ENCODE assay signal across 23 mouse cellular contexts in the genomic region with DNA sequence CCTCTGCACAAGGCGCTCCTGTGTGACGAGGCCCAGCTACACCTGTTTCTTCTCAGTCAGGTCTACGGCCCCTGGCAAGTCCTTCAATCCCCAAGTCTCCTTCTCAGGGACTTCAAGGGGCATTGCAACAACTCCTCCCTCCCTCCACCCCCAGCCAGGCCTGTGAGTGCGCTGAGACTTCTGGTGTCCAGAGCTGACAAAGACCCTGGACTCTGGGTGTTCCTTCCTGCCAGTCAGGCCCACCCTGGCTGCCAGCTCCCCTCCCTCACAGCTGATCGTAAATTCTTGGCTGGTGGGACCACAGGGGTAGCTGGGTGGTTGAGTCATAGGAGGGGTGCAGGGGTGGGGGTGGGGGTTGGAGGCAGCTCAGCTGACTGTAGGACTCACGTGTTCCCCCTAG. TPM values are rescaled to one million over a fixed set of nuclear protein-coding genes. Genes with fewer than 3 reads are reported as not detected.
A peak's percentile ranks its signal among the peaks of the same experiment; 100 is the strongest.
DNase-seq lines count a peak whose midpoint lies in the region; ATAC-seq lines count a peak whose summit lies in the region.
"Had no signal": no experiment of that assay in that cellular context is flagged by ENCODE, and none has a peak within 500 bp of the region (broad histone marks: within the 10 kb centered on the region; RNA-seq: fewer than 3 reads in every experiment).

No protein-coding gene starts in this region.

- 67% methylated on average over 6 of the region's 6 CpGs for WGBS in forebrain, embryonic 13.5 days
- 61% methylated on average over 6 of the region's 6 CpGs for WGBS in forebrain, embryonic 14.5 days
- WGBS in kidney, embryonic 16.5 days = 32% methylated on average over 6 of the region's 6 CpGs
- 46% methylated on average over 6 of the region's 6 CpGs for WGBS in neural tube, embryonic 12.5 days
- 45% methylated on average over 6 of the region's 6 CpGs for WGBS in neural tube, embryonic 15.5 days

- no peak overlapping the region for H3K4me2 ChIP-seq in forebrain, embryonic 13.5 days
- H3K4me2 ChIP-seq in forebrain, embryonic 14.5 days (ENCODE audit: low read length) = no peak overlapping the region
- H3K4me2 ChIP-seq in kidney, embryonic 16.5 days (replicated peaks; ENCODE audit: low read depth, low read length) = no peak overlapping the region
- no peak overlapping the region for H3K4me2 ChIP-seq in neural tube, embryonic 12.5 days (replicated peaks)
- no peak overlapping the region for H3K4me2 ChIP-seq in neural tube, embryonic 15.5 days
- H3K4me2 ChIP-seq: embryonic facial prominence, embryonic 15.5 days; limb, embryonic 15.5 days had no signal

- no peak overlapping the region for H3K4me3 ChIP-seq in forebrain, embryonic 13.5 days
- H3K4me3 ChIP-seq in forebrain, embryonic 14.5 days (ENCODE audit: low read depth, low read length) = no peak overlapping the region
- no peak overlapping the region for H3K4me3 ChIP-seq in kidney, embryonic 16.5 days (ENCODE audit: low read length)
- H3K4me3 ChIP-seq in neural tube, embryonic 12.5 days = no peak overlapping the region
- no peak overlapping the region for H3K4me3 ChIP-seq in neural tube, embryonic 15.5 days (replicated peaks)
- H3K4me3 ChIP-seq: embryonic facial prominence, embryonic 15.5 days; heart, adult 2 months; limb, embryonic 15.5 days had no signal

- no peak overlapping the region for H3K27ac ChIP-seq in forebrain, embryonic 13.5 days
- H3K27ac ChIP-seq in forebrain, embryonic 14.5 days (ENCODE audit: low read depth, low read length) = no peak overlapping the region
- H3K27ac ChIP-seq in kidney, embryonic 16.5 days (ENCODE audit: low read length) = no peak overlapping the region; the same call in 1 of the 2 replicates
- H3K27ac ChIP-seq in neural tube, embryonic 12.5 days = no peak overlapping the region
- H3K27ac ChIP-seq in neural tube, embryonic 15.5 days (replicated peaks) = no peak overlapping the region
- H3K27ac ChIP-seq: embryonic facial prominence, embryonic 15.5 days; heart, adult 2 months; hindbrain, postnatal 0 days had no signal

- DNase-seq in forebrain, embryonic 14.5 days (ENCODE audit: low spot score) = no peak
- DNase-seq in kidney, postnatal 14 days = no peak
- DNase-seq in gastrocnemius, postnatal 25 days = no peak
- DNase-seq: adrenal gland, postnatal 10 days; cerebellum, adult 11 months; cerebellum, postnatal 14 days; embryo, embryonic 11 days; forebrain, postnatal 0 days; heart, adult 2 months; heart, postnatal 10 days; lung, postnatal 10 days; right cerebral cortex, postnatal 25 days; thymus, postnatal 25 days had no signal

- no peaks in the 10 kb centered on the region for H3K9me3 ChIP-seq in forebrain, embryonic 13.5 days (replicated peaks)
- no peaks in the 10 kb centered on the region for H3K9me3 ChIP-seq in forebrain, embryonic 14.5 days (replicated peaks; ENCODE audit: control insufficient read depth, low read length)
- no peaks in the 10 kb centered on the region for H3K9me3 ChIP-seq in kidney, embryonic 16.5 days (ENCODE audit: low read length)
- H3K9me3 ChIP-seq in neural tube, embryonic 12.5 days = no peaks in the 10 kb centered on the region
- H3K9me3 ChIP-seq in neural tube, embryonic 15.5 days (replicated peaks) = no peaks in the 10 kb centered on the region
- H3K9me3 ChIP-seq: embryonic facial prominence, embryonic 15.5 days; limb, embryonic 15.5 days had no signal

- peaks cover 8% of the 10 kb centered on the region for H3K4me1 ChIP-seq in forebrain, embryonic 13.5 days
- peaks cover 4% of the 10 kb centered on the region; the same call in 1 of the 2 replicates for H3K4me1 ChIP-seq in forebrain, embryonic 14.5 days (ENCODE audit: control insufficient read depth, insufficient read depth, low read length)
- H3K4me1 ChIP-seq in kidney, embryonic 16.5 days (ENCODE audit: insufficient read depth, low read length) = peaks cover 9% of the 10 kb centered on the region
- H3K4me1 ChIP-seq in neural tube, embryonic 12.5 days = peaks cover 8% of the 10 kb centered on the region
- H3K4me1 ChIP-seq in neural tube, embryonic 15.5 days = peaks cover 17% of the 10 kb centered on the region

- no peak for ATAC-seq in forebrain, embryonic 13.5 days
- no peak for ATAC-seq in forebrain, embryonic 14.5 days
- ATAC-seq in kidney, embryonic 16.5 days (ENCODE audit: low FRiP score, low TSS enrichment) = no peak
- no peak; the same call in 1 of the 2 replicates for ATAC-seq in neural tube, embryonic 12.5 days (ENCODE audit: low FRiP score, low read depth)
- ATAC-seq in neural tube, embryonic 15.5 days (ENCODE audit: low FRiP score) = no peak
- ATAC-seq: forebrain, postnatal 0 days; hindbrain, postnatal 0 days had no signal

- H3K36me3 ChIP-seq in forebrain, embryonic 13.5 days (ENCODE audit: poor library complexity, severe bottlenecking) = peaks cover 13% of the 10 kb centered on the region; the same call in 1 of the 2 replicates
- peaks cover 12% of the 10 kb centered on the region; the same call in 1 of the 2 replicates for H3K36me3 ChIP-seq in forebrain, embryonic 14.5 days (ENCODE audit: control insufficient read depth, insufficient read depth, low read length)
- H3K36me3 ChIP-seq in kidney, embryonic 16.5 days (ENCODE audit: insufficient read depth, low read length) = no peaks in the 10 kb centered on the region
- H3K36me3 ChIP-seq in neural tube, embryonic 12.5 days = peaks cover 24% of the 10 kb centered on the region
- peaks cover 12% of the 10 kb centered on the region; the same call in 1 of the 2 replicates for H3K36me3 ChIP-seq in neural tube, embryonic 15.5 days
- H3K36me3 ChIP-seq: embryonic facial prominence, embryonic 15.5 days; limb, embryonic 15.5 days had no signal

- no peaks in the 10 kb centered on the region for H3K27me3 ChIP-seq in forebrain, embryonic 13.5 days
- H3K27me3 ChIP-seq in forebrain, embryonic 14.5 days (replicated peaks; ENCODE audit: control insufficient read depth, insufficient read depth, low read length) = no peaks in the 10 kb centered on the region
- 0 out of 2 replicates have a peak, but pooled peaks cover 5% of the 10 kb centered on the region for H3K27me3 ChIP-seq in kidney, embryonic 16.5 days (ENCODE audit: insufficient read depth, low read length)
- H3K27me3 ChIP-seq in neural tube, embryonic 12.5 days (replicated peaks) = no peaks in the 10 kb centered on the region
- H3K27me3 ChIP-seq in neural tube, embryonic 15.5 days (replicated peaks) = no peaks in the 10 kb centered on the region
- H3K27me3 ChIP-seq: embryonic facial prominence, embryonic 15.5 days; limb, embryonic 15.5 days had no signal

- peak overlapping the region; percentile 31; the same call in 1 of the 2 replicates for H3K9ac ChIP-seq in forebrain, embryonic 13.5 days
- no peak overlapping the region for H3K9ac ChIP-seq in forebrain, embryonic 14.5 days (ENCODE audit: low read length)
- peak overlapping the region; percentile 39; the same call in 1 of the 2 replicates for H3K9ac ChIP-seq in kidney, embryonic 16.5 days (replicated peaks; ENCODE audit: low read length)
- 0 out of 2 replicates have a peak overlapping the region, but pooled peaks have one; percentile 21 for H3K9ac ChIP-seq in neural tube, embryonic 12.5 days
- no peak overlapping the region for H3K9ac ChIP-seq in neural tube, embryonic 15.5 days (replicated peaks)
- H3K9ac ChIP-seq: embryonic facial prominence, embryonic 15.5 days; forebrain, postnatal 0 days; limb, embryonic 15.5 days had no signal

RNA-seq across cellular contexts. Expression of a gene that starts 11.2 kb away (rescaled TPM):
- polyA plus RNA-seq in forebrain, embryonic 13.5 days (2015; fragmentation: Nextera tagmentation; extraction: Ambion mirVana) = 11.2 and 13.5 TPM in 2 replicates
- 7.3 and 11.3 TPM in 2 replicates for polyA plus RNA-seq in forebrain, embryonic 14.5 days (2014; fragmentation: Nextera tagmentation; extraction: Ambion mirVana)
- polyA plus RNA-seq in kidney, embryonic 16.5 days (2015; fragmentation: Nextera tagmentation; extraction: Ambion mirVana) = 2.9 and 4.9 TPM in 2 replicates
- 24.8 and 26.4 TPM in 2 replicates for polyA plus RNA-seq in neural tube, embryonic 12.5 days (2016; fragmentation: Nextera tagmentation; extraction: Ambion mirVana)
- polyA plus RNA-seq in neural tube, embryonic 15.5 days (2015; fragmentation: Nextera tagmentation; extraction: Ambion mirVana) = 17.6 and 18.6 TPM in 2 replicates
- total RNA-seq in gastrocnemius, postnatal 25 days (2021) = 10 to 100 TPM; 11.8 to 14.4 TPM

RNA-seq across cellular contexts. Expression of a gene that starts 12.3 kb away (rescaled TPM):
- 5.6 and 5.7 TPM in 2 replicates for polyA plus RNA-seq in forebrain, embryonic 13.5 days (2015; fragmentation: Nextera tagmentation; extraction: Ambion mirVana)
- polyA plus RNA-seq in forebrain, embryonic 14.5 days (2014; fragmentation: Nextera tagmentation; extraction: Ambion mirVana) = 6.8 and 7.4 TPM in 2 replicates
- 6.7 and 7.0 TPM in 2 replicates for polyA plus RNA-seq in kidney, embryonic 16.5 days (2015; fragmentation: Nextera tagmentation; extraction: Ambion mirVana)
- polyA plus RNA-seq in neural tube, embryonic 12.5 days (2016; fragmentation: Nextera tagmentation; extraction: Ambion mirVana) = 9.7 and 10.2 TPM in 2 replicates
- polyA plus RNA-seq in neural tube, embryonic 15.5 days (2015; fragmentation: Nextera tagmentation; extraction: Ambion mirVana) = 7.8 and 8.5 TPM in 2 replicates
- total RNA-seq in gastrocnemius, postnatal 25 days (2021) = 10 to 100 TPM; 21.7 to 39.3 TPM

RNA-seq across cellular contexts. Expression of a gene that starts 21.9 kb away (rescaled TPM):
- polyA plus RNA-seq in forebrain, embryonic 13.5 days (2015; fragmentation: Nextera tagmentation; extraction: Ambion mirVana) = 169 and 179 TPM in 2 replicates
- 177 and 182 TPM in 2 replicates for polyA plus RNA-seq in forebrain, embryonic 14.5 days (2014; fragmentation: Nextera tagmentation; extraction: Ambion mirVana)
- 114 and 119 TPM in 2 replicates for polyA plus RNA-seq in kidney, embryonic 16.5 days (2015; fragmentation: Nextera tagmentation; extraction: Ambion mirVana)
- polyA plus RNA-seq in neural tube, embryonic 12.5 days (2016; fragmentation: Nextera tagmentation; extraction: Ambion mirVana) = 142 and 145 TPM in 2 replicates
- polyA plus RNA-seq in neural tube, embryonic 15.5 days (2015; fragmentation: Nextera tagmentation; extraction: Ambion mirVana) = 162 and 163 TPM in 2 replicates
- 10 to 100 TPM; 58.3 to 58.8 TPM for total RNA-seq in gastrocnemius, postnatal 25 days (2021)

RNA-seq across cellular contexts. Expression of a gene that starts 40.7 kb away (rescaled TPM):
- 0.50 and 0.67 TPM in 2 replicates for polyA plus RNA-seq in forebrain, embryonic 13.5 days (2015; fragmentation: Nextera tagmentation; extraction: Ambion mirVana)
- polyA plus RNA-seq in forebrain, embryonic 14.5 days (2014; fragmentation: Nextera tagmentation; extraction: Ambion mirVana) = 0.60 and 0.89 TPM in 2 replicates
- 0.22 and 0.28 TPM in 2 replicates for polyA plus RNA-seq in kidney, embryonic 16.5 days (2015; fragmentation: Nextera tagmentation; extraction: Ambion mirVana)
- polyA plus RNA-seq in neural tube, embryonic 12.5 days (2016; fragmentation: Nextera tagmentation; extraction: Ambion mirVana) = 0.91 and 1.5 TPM in 2 replicates
- polyA plus RNA-seq in neural tube, embryonic 15.5 days (2015; fragmentation: Nextera tagmentation; extraction: Ambion mirVana) = 3.0 and 3.3 TPM in 2 replicates
- not detected for total RNA-seq in gastrocnemius, postnatal 25 days (2021)
- total RNA-seq: heart, adult 2 months; megakaryocyte, adult 5-6 weeks had no signal

RNA-seq across cellular contexts. Expression of a gene that starts 43.6 kb away (rescaled TPM):
- 0.09 TPM in 1 of 2 replicates, not detected in the other for polyA plus RNA-seq in forebrain, embryonic 13.5 days (2015; fragmentation: Nextera tagmentation; extraction: Ambion mirVana)
- 0.22 TPM in 1 of 2 replicates, not detected in the other for polyA plus RNA-seq in forebrain, embryonic 14.5 days (2014; fragmentation: Nextera tagmentation; extraction: Ambion mirVana)
- polyA plus RNA-seq in kidney, embryonic 16.5 days (2015; fragmentation: Nextera tagmentation; extraction: Ambion mirVana) = 0.05 and 0.12 TPM in 2 replicates
- not detected in 2 replicates for polyA plus RNA-seq in neural tube, embryonic 12.5 days (2016; fragmentation: Nextera tagmentation; extraction: Ambion mirVana)
- 0.14 and 1.4 TPM in 2 replicates for polyA plus RNA-seq in neural tube, embryonic 15.5 days (2015; fragmentation: Nextera tagmentation; extraction: Ambion mirVana)
- total RNA-seq in gastrocnemius, postnatal 25 days (2021) = not detected
- total RNA-seq: heart, adult 2 months; hindbrain, postnatal 0 days had no signal
- polyA plus RNA-seq: forebrain, postnatal 0 days; hindbrain, postnatal 0 days; kidney, embryonic 14.5 days; neural tube, embryonic 14.5 days had no signal

Comparison
In these comparisons a context has a peak if more than half of its experiments do, and no peak if none do; other contexts are left out.
1. H3K9ac ChIP-seq: peak in forebrain, embryonic 13.5 days (single experiment), kidney, embryonic 16.5 days (single experiment) and neural tube, embryonic 12.5 days (single experiment); none in forebrain, embryonic 14.5 days (single experiment) and neural tube, embryonic 15.5 days (single experiment).